Mouse (Mus musculus) neural tube, embryonic 11.5 days (tissue): Measurements from ENCODE around the gene Alox5. TPM values are rescaled to one million over a fixed set of nuclear protein-coding genes. Genes with fewer than 3 reads are reported as not detected.

Source experiments
- ATAC-seq: fragments of 200-750 bp; cut with Nextera tagmentation; 2 replicates; pipeline ENCODE4 v1.8.0; 2017; ENCODE audit warnings: moderate number of reproducible peaks, mild to moderate bottlenecking, moderate TSS enrichment, moderate library complexity; ENCODE audit not compliant: insufficient read depth, low FRiP score, low TSS enrichment
- DNase-seq: peaks from one replicate; pipeline ENCODE4 v3.0.0-alpha.2; 2015; ENCODE audit warnings: low spot score
- H3K27ac ChIP-seq: fragments of 300-500 bp; sonication (generic); 2 replicates; pipeline ENCODE4 v1.5.1; 2014; ENCODE audit warnings: low read depth, mild to moderate bottlenecking, low read length
- H3K27me3 ChIP-seq: fragments of 300-500 bp; sonication (generic); 2 replicates; pipeline ENCODE4 v1.6.1; 2014; ENCODE audit warnings: mild to moderate bottlenecking, low read length, mixed read lengths; ENCODE audit not compliant: control insufficient read depth, insufficient read depth
- H3K36me3 ChIP-seq: fragments of 300-500 bp; sonication (generic); 2 replicates; pipeline ENCODE4 v1.6.1; 2014; ENCODE audit warnings: mild to moderate bottlenecking, low read length, moderate library complexity, mixed read lengths; ENCODE audit not compliant: control insufficient read depth, insufficient read depth
- H3K4me1 ChIP-seq: fragments of 300-500 bp; sonication (generic); 2 replicates; pipeline ENCODE4 v1.6.1; 2014; ENCODE audit warnings: low read length, mixed read lengths; ENCODE audit not compliant: control insufficient read depth, insufficient read depth
- H3K4me2 ChIP-seq: fragments of 300-500 bp; sonication (generic); 2 replicates; pipeline ENCODE4 v1.6.1; 2014; ENCODE audit warnings: low read depth, mild to moderate bottlenecking, moderate library complexity
- H3K4me3 ChIP-seq: fragments of 300-500 bp; sonication (generic); 2 replicates; pipeline ENCODE4 v1.5.1; 2014; ENCODE audit warnings: low read depth, low read length
- H3K9ac ChIP-seq: fragments of 300-500 bp; sonication (generic); 2 replicates; pipeline ENCODE4 v1.6.1; 2014; ENCODE audit warnings: mild to moderate bottlenecking, low read length
- H3K9me3 ChIP-seq: fragments of 300-500 bp; sonication (generic); 2 replicates; pipeline ENCODE4 v1.6.1; 2016; ENCODE audit warnings: low read length; ENCODE audit not compliant: control insufficient read depth
- WGBS: fragments of 180-500 bp; shearing (Covaris S2); extraction: QIAGEN DNeasy Blood & Tissue Kit; methylation state at CpG from one replicate; pipeline ENCODE4 v1.1.7; 2014; 5-methylcytosine and 5-hydroxymethylcytosine counted together
- polyA plus RNA-seq: library from polyadenylated mRNA; unstranded; fragments of >200 nt; fragmentation: Nextera tagmentation; extraction: Ambion mirVana; gene quantifications from 2 replicates; pipeline ENCODE4 v1.2.1, GENCODE M21; 2014

Gene Alox5
- polyA plus RNA-seq, 1 experiment from 2014 or later = 2.3 TPM

- peak; percentile 65 for ATAC-seq
- no peaks in the 10 kb centered on the region for H3K9me3 ChIP-seq
- H3K36me3 ChIP-seq = peaks cover 2% of the 10 kb centered on the region; the same call in 1 of the 2 replicates
- 57% methylated on average over 9 of the region's 9 CpGs for WGBS
- 0 out of 2 replicates have a peak, but pooled peaks cover 6% of the 10 kb centered on the region for H3K4me1 ChIP-seq
- DNase-seq = peak; percentile 58
- no peak overlapping the region for H3K4me3 ChIP-seq
- H3K27ac ChIP-seq = peak overlapping the region; percentile 53; the same call in 1 of the 2 replicates
- no peak overlapping the region for H3K9ac ChIP-seq
- H3K4me2 ChIP-seq = no peak overlapping the region
- no peaks in the 10 kb centered on the region for H3K27me3 ChIP-seq
These were observed 55.7 kb downstream of the Alox5 start for GRCm38 (mm10) chr6:116405243-116405642.

- Histone ChIP-seq H3K4me2 (no peak overlapping the region), H3K9ac (no peak overlapping the region), H3K27me3 (no peaks in the 10 kb centered on the region), H3K36me3 (no peaks in the 10 kb centered on the region), H3K4me1 (peaks cover 6% of the 10 kb centered on the region; the same call in 1 of the 2 replicates), H3K27ac (no peak overlapping the region), H3K9me3 (no peaks in the 10 kb centered on the region), H3K4me3 (no peak overlapping the region)
- DNase-seq (no peak), ATAC-seq (no peak)
- WGBS = 92% methylated on average over 3 of the region's 3 CpGs
These were observed 58.6 kb downstream of the Alox5 start for GRCm38 (mm10) chr6:116402426-116402825.

GRCm38 (mm10) chr6:116401746-116402423 lies 59.1 kb downstream of the Alox5 start:
- H3K9me3 ChIP-seq = no peaks in the 10 kb centered on the region
- no peak overlapping the region for H3K27ac ChIP-seq
- ATAC-seq = no peak
- no peak overlapping the region for H3K4me3 ChIP-seq
- H3K36me3 ChIP-seq = no peaks in the 10 kb centered on the region
- H3K9ac ChIP-seq = no peak overlapping the region
- H3K4me1 ChIP-seq = peaks cover 8% of the 10 kb centered on the region; the same call in 1 of the 2 replicates
- no peak for DNase-seq
- WGBS = 99% methylated on average over 12 of the region's 12 CpGs
- H3K4me2 ChIP-seq = no peak overlapping the region
- no peaks in the 10 kb centered on the region for H3K27me3 ChIP-seq

- H3K27me3 ChIP-seq = no peaks in the 10 kb centered on the region
- H3K4me2 ChIP-seq = no peak overlapping the region
- peak; percentile 40 for DNase-seq
- H3K27ac ChIP-seq = peak overlapping the region; percentile 72
- ATAC-seq = peak; percentile 48; the same call in 1 of the 2 replicates
- H3K9me3 ChIP-seq = no peaks in the 10 kb centered on the region
- H3K36me3 ChIP-seq = no peaks in the 10 kb centered on the region
- H3K4me1 ChIP-seq = peaks cover 4% of the 10 kb centered on the region; the same call in 1 of the 2 replicates
- H3K9ac ChIP-seq = no peak overlapping the region
- H3K4me3 ChIP-seq = no peak overlapping the region
- 43% methylated on average over 2 of the region's 2 CpGs for WGBS
These were observed 62.8 kb downstream of the Alox5 start for GRCm38 (mm10) chr6:116398136-116398535.

GRCm38 (mm10) chr6:116397621-116398020 lies 63.4 kb downstream of the Alox5 start:
- Histone ChIP-seq H3K4me1 (peaks cover 4% of the 10 kb centered on the region; the same call in 1 of the 2 replicates), H3K36me3 (no peaks in the 10 kb centered on the region), H3K27ac (peak overlapping the region; percentile 72), H3K27me3 (no peaks in the 10 kb centered on the region), H3K4me2 (no peak overlapping the region), H3K9me3 (no peaks in the 10 kb centered on the region), H3K4me3 (no peak overlapping the region), H3K9ac (no peak overlapping the region)
- WGBS = 31% methylated on average over 6 of the region's 6 CpGs
- peak; percentile 66 for DNase-seq
- peak; percentile 92 for ATAC-seq

GRCm38 (mm10) chr6:116394916-116395648 lies 65.9 kb downstream of the Alox5 start:
- no peak overlapping the region for H3K4me3 ChIP-seq
- ATAC-seq (no peak), DNase-seq (no peak)
- H3K9me3 ChIP-seq = no peaks in the 10 kb centered on the region
- H3K36me3 ChIP-seq = no peaks in the 10 kb centered on the region
- H3K9ac ChIP-seq = no peak overlapping the region
- no peaks in the 10 kb centered on the region for H3K27me3 ChIP-seq
- 87% methylated on average over 2 of the region's 2 CpGs for WGBS
- H3K27ac ChIP-seq = no peak overlapping the region
- H3K4me1 ChIP-seq = peaks cover 4% of the 10 kb centered on the region; the same call in 1 of the 2 replicates
- no peak overlapping the region for H3K4me2 ChIP-seq

GRCm38 (mm10) chr6:116389481-116389880 lies 71.5 kb downstream of the Alox5 start:
- DNase-seq (no peak), ATAC-seq (no peak)
- no peak overlapping the region for H3K27ac ChIP-seq
- H3K9me3 ChIP-seq = no peaks in the 10 kb centered on the region
- H3K4me2 ChIP-seq = no peak overlapping the region
- H3K9ac ChIP-seq = no peak overlapping the region
- no peak overlapping the region for H3K4me3 ChIP-seq
- H3K4me1 ChIP-seq = peaks cover 13% of the 10 kb centered on the region
- H3K36me3 ChIP-seq = no peaks in the 10 kb centered on the region
- no peaks in the 10 kb centered on the region for H3K27me3 ChIP-seq

GRCm38 (mm10) chr6:116388068-116388467 lies 72.9 kb downstream of the Alox5 start:
- Histone ChIP-seq H3K4me1 (peaks cover 13% of the 10 kb centered on the region), H3K4me2 (no peak overlapping the region), H3K9ac (no peak overlapping the region), H3K4me3 (no peak overlapping the region), H3K27me3 (no peaks in the 10 kb centered on the region), H3K27ac (no peak overlapping the region), H3K36me3 (no peaks in the 10 kb centered on the region), H3K9me3 (no peaks in the 10 kb centered on the region)
- DNase-seq = no peak
- ATAC-seq = no peak
- WGBS = 89% methylated on average over 1 of the region's 1 CpGs
